Mouse (Mus musculus) G1E (cell line): ENCODE measurements at regions not wholly inside any gene's neighbourhood (a gene's known extent, or its start where the extent isn't known, plus 50 kb on each side); places are given as distances from the start of the nearest gene placed in this dataset.

Experiments
- ATAC-seq: 2 replicates; pipeline ENCODE4 v1.8.0; 2016; ENCODE audit warnings: mild to moderate bottlenecking; ENCODE audit not compliant: insufficient number of reproducible peaks, poor library complexity, low FRiP score, severe bottlenecking; ENCODE audit errors: extremely low read depth
- DNase-seq: peaks from one replicate; pipeline ENCODE4 v3.0.0; 2012; ENCODE audit warnings: low spot score
- H3K27me3 ChIP-seq: 2 replicates; pipeline ENCODE4 v1.6.1; 2012; ENCODE audit warnings: mild to moderate bottlenecking, low read length, inconsistent platforms; ENCODE audit not compliant: insufficient read depth
- H3K36me3 ChIP-seq: replicated peaks from 2 replicates; pipeline ENCODE3; 2012; ENCODE audit warnings: mild to moderate bottlenecking, inconsistent platforms
- H3K4me1 ChIP-seq: 2 replicates; pipeline ENCODE4 v1.6.1; 2012; ENCODE audit warnings: low read depth, low read length, inconsistent platforms, mixed read lengths; ENCODE audit not compliant: insufficient read depth
- H3K4me3 ChIP-seq: 2 replicates; pipeline ENCODE4 v1.5.1; 2012; ENCODE audit warnings: low read depth, mild to moderate bottlenecking, inconsistent platforms, low read length, moderate library complexity, mixed read lengths
- H3K9me3 ChIP-seq: replicated peaks from 2 replicates; pipeline ENCODE4 v1.6.1; 2012; ENCODE audit warnings: inconsistent platforms
- CTCF ChIP-seq: IDR thresholded peaks from 2 replicates; pipeline ENCODE4 v1.5.1; 2012; ENCODE audit warnings: low read depth, low read length, inconsistent platforms, mixed read lengths
- GATA1 ChIP-seq: IDR thresholded peaks from 2 replicates; pipeline ENCODE4 v1.6.1; 2012; ENCODE audit warnings: borderline replicate concordance, low read length, inconsistent platforms, mixed read lengths
- GATA2 ChIP-seq: IDR thresholded peaks from 2 replicates; pipeline ENCODE4 v1.6.1; 2012; ENCODE audit warnings: low read depth, low read length, inconsistent platforms, borderline replicate concordance
- POLR2AphosphoS5 ChIP-seq: IDR thresholded peaks from 2 replicates; pipeline ENCODE4 v1.6.1; 2012; ENCODE audit warnings: low read depth, low read length, inconsistent platforms; ENCODE audit not compliant: insufficient replicate concordance
- TAL1 ChIP-seq: conservative IDR thresholded peaks from 2 replicates; pipeline ENCODE4 v1.6.1; 2012; ENCODE audit warnings: low read depth, low read length, inconsistent platforms, mixed read lengths

DNA sequence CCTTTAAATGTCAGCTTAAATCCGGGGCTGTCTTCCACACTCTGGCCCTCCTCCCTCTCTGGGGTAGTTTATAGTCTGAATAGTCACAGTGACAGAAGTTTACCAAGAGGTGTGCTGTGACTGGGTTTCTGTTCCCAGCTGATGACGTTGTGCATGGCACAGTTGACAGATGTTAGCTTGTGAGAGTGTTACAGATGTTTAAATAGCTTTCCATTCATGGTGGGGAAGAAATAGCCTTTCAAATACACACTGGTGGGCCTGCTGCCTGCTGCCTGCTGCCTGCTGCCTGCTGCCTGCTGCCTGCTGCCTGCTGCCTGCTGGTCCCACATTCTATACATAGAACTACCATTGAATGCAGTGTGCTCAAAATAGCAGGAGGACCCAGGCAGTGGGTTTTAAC lies 324.8 kb upstream of the Sash1 start:
- TF ChIP-seq POLR2AphosphoS5 = no peak
- no peak for TF ChIP-seq CTCF
- no peak for TF ChIP-seq GATA2
- TF ChIP-seq GATA1 = no peak
- no peak for TF ChIP-seq TAL1
- H3K4me3 ChIP-seq = no peak overlapping the region

DNA sequence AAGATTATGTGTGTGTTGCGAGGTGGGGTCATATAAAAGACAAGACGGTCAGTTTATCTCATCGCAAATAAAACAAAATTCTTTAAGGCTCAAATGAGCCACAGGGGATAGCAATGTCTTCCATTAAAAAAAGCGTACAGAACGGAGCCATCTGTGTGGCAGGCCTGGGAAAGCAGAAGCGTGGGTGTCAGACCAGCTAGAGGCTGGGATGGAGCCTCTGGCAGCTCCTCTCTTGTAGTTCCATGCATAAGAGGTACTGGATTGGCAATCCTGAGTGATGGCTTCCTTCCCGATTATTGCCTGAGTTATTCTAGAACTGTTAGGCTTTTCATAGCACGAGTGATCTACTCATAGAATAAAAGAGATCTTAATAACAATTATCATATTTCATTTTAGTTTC lies 318.2 kb upstream of the Sash1 start:
- H3K27me3 ChIP-seq = no peaks in the 10 kb centered on the region
- H3K4me3 ChIP-seq = no peak overlapping the region
- no peaks in the 10 kb centered on the region for H3K36me3 ChIP-seq
- H3K9me3 ChIP-seq = peaks cover 5% of the 10 kb centered on the region
- DNase-seq = no peak
- no peaks in the 10 kb centered on the region for H3K4me1 ChIP-seq
- no peak for TF ChIP-seq POLR2AphosphoS5
- no peak for TF ChIP-seq CTCF
- TF ChIP-seq GATA2 = no peak
- no peak for TF ChIP-seq TAL1
- TF ChIP-seq GATA1 = no peak
- no peak for ATAC-seq

More for the DNA sequence above, 324.8 kb upstream of the Sash1 start:
- Histone ChIP-seq H3K4me1 (no peaks in the 10 kb centered on the region), H3K36me3 (no peaks in the 10 kb centered on the region), H3K27me3 (no peaks in the 10 kb centered on the region), H3K9me3 (peaks cover 5% of the 10 kb centered on the region; the same call in 1 of the 2 replicates)
- ATAC-seq (no peak), DNase-seq (no peak)

DNA sequence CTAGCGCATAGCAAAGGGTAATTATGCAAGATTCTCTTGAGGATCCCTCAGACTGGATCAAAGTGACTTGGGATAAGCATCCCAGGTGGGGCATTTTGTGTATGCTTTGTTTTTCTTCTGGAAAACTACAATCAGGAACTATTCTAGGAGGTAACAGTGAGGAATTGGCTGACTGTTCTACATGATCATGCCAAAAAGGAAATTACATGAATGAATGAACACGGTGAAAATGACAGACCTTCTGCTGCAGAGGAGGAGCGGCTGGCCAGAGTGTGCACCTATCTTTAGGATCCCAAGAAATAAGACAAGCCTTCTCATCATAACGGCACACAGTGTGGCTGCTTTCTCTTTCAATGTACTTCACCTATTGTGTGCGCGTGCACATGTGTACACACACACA lies 317.5 kb upstream of the Sash1 start:
- H3K4me3 ChIP-seq = no peak overlapping the region
- TF ChIP-seq TAL1 (no peak), POLR2AphosphoS5 (no peak), GATA1 (no peak), CTCF (no peak), GATA2 (no peak)
- no peaks in the 10 kb centered on the region for H3K36me3 ChIP-seq
- DNase-seq (no peak), ATAC-seq (no peak)
- peaks cover 5% of the 10 kb centered on the region for H3K9me3 ChIP-seq
- no peaks in the 10 kb centered on the region for H3K4me1 ChIP-seq
- H3K27me3 ChIP-seq = no peaks in the 10 kb centered on the region

DNA sequence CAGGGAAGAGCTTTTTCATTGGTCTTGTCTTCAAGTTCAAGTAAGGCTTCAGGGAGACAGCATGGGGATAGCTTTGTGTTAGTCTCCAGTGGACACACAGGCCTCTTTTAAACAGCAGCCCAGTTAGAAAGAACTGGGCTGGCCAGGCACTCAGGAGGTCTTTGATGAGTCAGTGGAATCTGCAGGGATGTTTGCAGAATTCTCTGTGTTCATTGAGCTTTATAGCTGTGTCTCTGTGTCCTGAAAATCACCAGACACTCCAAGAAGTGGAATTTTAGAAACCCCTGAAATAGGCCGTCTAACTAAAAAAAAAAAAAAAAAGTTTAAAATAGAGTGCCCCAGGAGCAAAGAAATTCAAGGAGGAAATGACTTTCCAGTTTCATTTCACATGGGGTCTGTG lies 317.1 kb upstream of the Sash1 start:
- H3K9me3 ChIP-seq = peaks cover 5% of the 10 kb centered on the region
- DNase-seq (no peak), ATAC-seq (no peak)
- TF ChIP-seq GATA1 (no peak), GATA2 (no peak), CTCF (no peak), TAL1 (no peak), POLR2AphosphoS5 (no peak)
- no peaks in the 10 kb centered on the region for H3K36me3 ChIP-seq
- H3K4me1 ChIP-seq = no peaks in the 10 kb centered on the region
- H3K27me3 ChIP-seq = no peaks in the 10 kb centered on the region
- H3K4me3 ChIP-seq = no peak overlapping the region

DNA sequence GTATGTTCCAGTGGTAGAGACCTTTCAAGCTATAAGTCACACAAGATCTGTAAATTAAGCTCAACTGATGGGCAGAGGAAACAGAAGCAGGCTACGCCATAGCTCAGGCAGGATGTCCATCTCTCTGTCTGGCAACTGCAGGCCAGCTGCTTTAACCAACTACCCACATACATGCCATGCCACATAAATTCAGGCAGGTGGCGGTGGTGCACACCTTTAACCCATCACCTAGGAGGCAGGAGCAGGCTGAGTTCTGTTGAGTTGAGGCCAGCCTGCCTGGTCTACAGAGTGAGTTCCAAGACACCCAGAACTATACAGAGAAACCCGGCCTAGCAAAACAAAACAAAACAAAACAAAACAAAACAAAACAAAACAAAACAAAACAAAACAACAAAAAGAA lies 289.1 kb upstream of the Sash1 start:
- Histone ChIP-seq H3K27me3 (no peaks in the 10 kb centered on the region), H3K4me3 (no peak overlapping the region), H3K36me3 (no peaks in the 10 kb centered on the region), H3K4me1 (no peaks in the 10 kb centered on the region), H3K9me3 (peaks cover 3% of the 10 kb centered on the region)
- TF ChIP-seq GATA2 (no peak), GATA1 (no peak), TAL1 (no peak), POLR2AphosphoS5 (no peak), CTCF (no peak)
- DNase-seq (no peak), ATAC-seq (no peak)

DNA sequence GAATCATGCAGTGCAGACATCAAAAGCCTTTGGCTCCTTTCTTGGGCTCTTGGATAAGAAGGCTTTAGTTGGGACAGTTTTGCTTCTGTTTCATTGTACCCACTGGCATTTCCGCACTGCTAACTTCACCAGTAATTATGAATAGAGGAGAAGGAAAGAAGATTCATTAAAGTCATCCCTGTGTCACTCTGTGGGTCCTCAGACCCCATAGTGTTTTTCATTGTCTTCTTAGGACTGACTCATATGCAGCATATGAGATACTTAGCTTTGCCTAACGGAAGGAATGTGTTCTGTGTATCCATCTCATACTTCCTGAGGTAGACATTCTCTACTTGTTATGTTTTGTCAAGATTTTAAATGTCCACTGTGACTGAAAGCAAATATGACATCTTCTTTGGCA lies 287.6 kb upstream of the Sash1 start:
- H3K27me3 ChIP-seq = no peaks in the 10 kb centered on the region
- no peaks in the 10 kb centered on the region for H3K4me1 ChIP-seq
- ATAC-seq = no peak
- H3K4me3 ChIP-seq = no peak overlapping the region
- DNase-seq = no peak
- TF ChIP-seq TAL1 (no peak), POLR2AphosphoS5 (no peak), GATA1 (no peak), CTCF (no peak), GATA2 (no peak)
- peaks cover 6% of the 10 kb centered on the region for H3K9me3 ChIP-seq
- no peaks in the 10 kb centered on the region for H3K36me3 ChIP-seq
